Mouse (Mus musculus) left cerebral cortex, postnatal 4 days (tissue): ENCODE data around the gene Rpusd1. TPM values are rescaled to one million over a fixed set of nuclear protein-coding genes. Genes with fewer than 3 reads are reported as not detected.

Experiments
- DNase-seq: peaks from one replicate; pipeline ENCODE4 v3.0.0-alpha.2; 2022
- intact Hi-C: fragments of 180-260 bp; cut with DNase I; formaldehyde crosslinking; loops from one replicate; pipeline ENCODE4 v1.15.1; 2025
- microRNA-seq: library from miRNA; unstranded; fragments of <30 nt; microRNA quantifications from one replicate; pipeline ENCODE4 v1.2.0, GENCODE M21; 2022
- total RNA-seq, 2 experiments: library from RNA; stranded (reverse); gene quantifications; 2 replicates each; pipeline ENCODE4 v1.2.3; 2021

The Rpusd1 gene
- total RNA-seq, 2 experiments from 2014 or later = 21.1 to 25.4 TPM

GRCm38 (mm10) chr17:25775318-25776062 lies 48.0 kb downstream of the Rpusd1 start:
- intact Hi-C loops = no loop called here
- no peak for DNase-seq

- intact Hi-C loops = no loop called here
- no peak for DNase-seq
Observed at GRCm38 (mm10) chr17:25777948-25778347, 50.5 kb downstream of the Rpusd1 start.

Small RNAs within 50 kb of the gene (microRNA-seq; reads per million reads assigned to microRNA genes)
- gene Gm25083 (not detected), gene Mir6966 (2.4 reads per million)

Other genes starting within 250 kb of the Rpusd1 start
- gene Sstr5, start 230.4 kb upstream of the Rpusd1 start, total RNA-seq = under 1 TPM; 0.58 to 0.72 TPM
- 10 to 100 TPM; 29.9 to 38.1 TPM for gene Sox8, start 157.0 kb upstream of the Rpusd1 start, total RNA-seq
- gene Lmf1, start 148.6 kb upstream of the Rpusd1 start, total RNA-seq = 10 to 100 TPM; 19.4 to 21.5 TPM
- gene Gng13, start 10.5 kb upstream of the Rpusd1 start, total RNA-seq = 10 to 100 TPM in 1 of 2 experiments, 1 to 10 TPM in 1; 9.9 to 16.3 TPM
- 1 to 10 TPM; 4.3 to 5.8 TPM for gene Chtf18, start 251 bp upstream of the Rpusd1 start, total RNA-seq
- not detected for gene Mslnl, start 8.4 kb downstream of the Rpusd1 start, total RNA-seq
- gene Msln, start 26.7 kb downstream of the Rpusd1 start, total RNA-seq = 1 to 10 TPM; 3.0 to 3.9 TPM
- gene Narfl, start 46.1 kb downstream of the Rpusd1 start, total RNA-seq = 10 to 100 TPM; 24.1 to 25.1 TPM
- gene Haghl, start 58.0 kb downstream of the Rpusd1 start, total RNA-seq = 10 to 100 TPM; 82.0 to 98.4 TPM
- gene Ccdc78, start 58.9 kb downstream of the Rpusd1 start, total RNA-seq = not detected
- gene Fam173a, start 65.2 kb downstream of the Rpusd1 start, total RNA-seq = 10 to 100 TPM; 50.6 to 61.1 TPM
- not detected for gene AC134908.4, start 68.0 kb downstream of the Rpusd1 start, total RNA-seq
- 10 to 100 TPM; 45.8 to 56.7 TPM for gene Metrn, start 69.5 kb downstream of the Rpusd1 start, total RNA-seq
- 100 to 1,000 TPM; 130 to 132 TPM for gene Fbxl16, start 81.4 kb downstream of the Rpusd1 start, total RNA-seq
- gene Wdr24, start 96.0 kb downstream of the Rpusd1 start, total RNA-seq = 10 to 100 TPM; 25.2 to 26.5 TPM
- gene Jmjd8, start 101.2 kb downstream of the Rpusd1 start, total RNA-seq = 10 to 100 TPM; 54.8 to 55.1 TPM
- 100 to 1,000 TPM; 162 to 171 TPM for gene Stub1, start 105.7 kb downstream of the Rpusd1 start, total RNA-seq
- gene Rhbdl1, start 109.6 kb downstream of the Rpusd1 start, total RNA-seq = 10 to 100 TPM; 58.5 to 61.5 TPM
- gene Gm20683, start 114.1 kb downstream of the Rpusd1 start, total RNA-seq = 10 to 100 TPM; 22.7 to 26.6 TPM
- 10 to 100 TPM; 58.5 to 65.2 TPM for gene Rhot2, start 117.2 kb downstream of the Rpusd1 start, total RNA-seq
- gene Wdr90, start 133.8 kb downstream of the Rpusd1 start, total RNA-seq = 10 to 100 TPM; 37.4 to 39.4 TPM
- gene Mcrip2, start 141.1 kb downstream of the Rpusd1 start, total RNA-seq = 10 to 100 TPM; 16.7 to 18.3 TPM
- 10 to 100 TPM; 24.1 to 25.8 TPM for gene Mettl26, start 147.4 kb downstream of the Rpusd1 start, total RNA-seq
- gene Wfikkn1, start 153.2 kb downstream of the Rpusd1 start, total RNA-seq = 1 to 10 TPM; 1.3 to 2.2 TPM
- gene Rab40c, start 192.1 kb downstream of the Rpusd1 start, total RNA-seq = 10 to 100 TPM; 47.0 to 47.2 TPM
- 100 to 1,000 TPM in 1 of 2 experiments, 10 to 100 TPM in 1; 87.1 to 104 TPM for gene Pigq, start 217.3 kb downstream of the Rpusd1 start, total RNA-seq
- not detected for gene Nhlrc4, start 217.3 kb downstream of the Rpusd1 start, total RNA-seq
- gene A930017K11Rik, start 224.9 kb downstream of the Rpusd1 start, total RNA-seq = not detected